Mouse (Mus musculus) myocyte (in vitro differentiated cells): ENCODE measurements around the gene Actn4.

ENCODE experiments used
- CEBPB ChIP-seq: IDR thresholded peaks from 2 replicates; pipeline ENCODE4 v1.6.1; 2011; ENCODE audit warnings: mild to moderate bottlenecking, moderate library complexity; ENCODE audit not compliant: poor library complexity, insufficient read depth, severe bottlenecking
- E2F4 ChIP-seq: IDR thresholded peaks from one replicate; pipeline ENCODE4 v1.6.1; 2011; ENCODE audit warnings: mild to moderate bottlenecking, control low read depth, moderate library complexity; ENCODE audit not compliant: insufficient read depth
- MAX ChIP-seq: IDR thresholded peaks from one replicate; pipeline ENCODE4 v1.6.1; 2011; ENCODE audit warnings: low read depth, mild to moderate bottlenecking, control low read depth
- MYOD1 ChIP-seq, 3 experiments: IDR thresholded peaks; one replicate each; pipeline ENCODE4 v1.6.1; 2011; ENCODE audit warnings: control low read depth in 2 of 3, low read depth in 2 of 3, mild to moderate bottlenecking in 2 of 3, moderate library complexity in 1 of 3; ENCODE audit not compliant: insufficient read length in 2 of 3, control insufficient read depth in 1 of 3
- MYOG ChIP-seq, 3 experiments: IDR thresholded peaks; one replicate each; pipeline ENCODE4 v1.6.1; 2011; ENCODE audit warnings: control low read depth in 2 of 3, low read depth in 2 of 3, mild to moderate bottlenecking in 2 of 3; ENCODE audit not compliant: insufficient read length in 2 of 3, control insufficient read depth in 1 of 3, insufficient read depth in 1 of 3
- POLR2A ChIP-seq: IDR thresholded peaks from one replicate; pipeline ENCODE4 v1.6.1; 2011; ENCODE audit warnings: low read depth, mild to moderate bottlenecking, control low read depth, moderate library complexity; ENCODE audit not compliant: insufficient read length
- POLR2AphosphoS2 ChIP-seq: IDR thresholded peaks from one replicate; pipeline ENCODE4 v1.6.1; 2011; ENCODE audit warnings: low read depth, control low read depth; ENCODE audit not compliant: insufficient read length
- REST ChIP-seq: IDR thresholded peaks from one replicate; pipeline ENCODE4 v1.6.1; 2011; ENCODE audit warnings: mild to moderate bottlenecking, control low read depth, moderate library complexity; ENCODE audit not compliant: insufficient read depth, insufficient read length
- TCF12 ChIP-seq: IDR thresholded peaks from one replicate; pipeline ENCODE4 v1.6.1; 2011; ENCODE audit warnings: mild to moderate bottlenecking, control low read depth; ENCODE audit not compliant: poor library complexity, insufficient read depth, severe bottlenecking
- TCF3 ChIP-seq: IDR thresholded peaks from one replicate; pipeline ENCODE4 v1.6.1; 2011; ENCODE audit warnings: low read depth, control low read depth; ENCODE audit not compliant: insufficient read length
- USF1 ChIP-seq: IDR thresholded peaks from one replicate; pipeline ENCODE4 v1.6.1; 2011; ENCODE audit warnings: low read depth, mild to moderate bottlenecking, control low read depth, moderate library complexity

DNA sequence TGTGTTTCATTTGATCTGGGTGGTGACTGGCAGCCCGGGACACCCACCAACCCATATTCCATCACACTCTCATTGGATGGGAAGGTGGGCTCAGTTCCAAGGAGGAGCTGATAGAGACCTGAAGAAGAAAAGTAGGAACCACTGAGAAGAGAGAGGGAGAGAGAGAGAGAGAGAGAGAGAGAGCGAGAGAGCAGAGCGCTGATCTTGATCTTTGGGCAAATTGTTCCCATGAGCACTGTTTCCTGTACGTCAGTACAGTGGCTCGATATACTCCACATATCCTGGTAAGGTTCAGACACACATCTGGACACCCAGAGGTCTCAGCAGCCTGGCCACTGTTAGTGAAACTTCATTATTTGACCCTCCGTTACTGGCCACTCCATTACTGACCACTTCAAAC lies 98.6 kb downstream of the Actn4 start, which contains the start of gene Lgals7:
- TF ChIP-seq USF1: no peak
- no peak for TF ChIP-seq POLR2A
- TF ChIP-seq TCF12: no peak
- no peak for TF ChIP-seq MAX
- TF ChIP-seq MYOD1 (IDR thresholded peaks at IDR 0.05; ENCODE audit: control insufficient read depth in 1 of 3, insufficient read length in 2 of 3, low read depth in 2 of 3): no peak
- no peak for TF ChIP-seq CEBPB
- TF ChIP-seq POLR2AphosphoS2: no peak
- no peak for TF ChIP-seq E2F4
- no peak for TF ChIP-seq TCF3
- TF ChIP-seq MYOG (IDR thresholded peaks at IDR 0.05; ENCODE audit: control insufficient read depth in 1 of 3, insufficient read depth in 1 of 3, insufficient read length in 2 of 3, low read depth in 2 of 3): no peak
- TF ChIP-seq REST: no peak
